Mouse (Mus musculus): ENCODE measurements around the gene Slc26a10.

DNA sequence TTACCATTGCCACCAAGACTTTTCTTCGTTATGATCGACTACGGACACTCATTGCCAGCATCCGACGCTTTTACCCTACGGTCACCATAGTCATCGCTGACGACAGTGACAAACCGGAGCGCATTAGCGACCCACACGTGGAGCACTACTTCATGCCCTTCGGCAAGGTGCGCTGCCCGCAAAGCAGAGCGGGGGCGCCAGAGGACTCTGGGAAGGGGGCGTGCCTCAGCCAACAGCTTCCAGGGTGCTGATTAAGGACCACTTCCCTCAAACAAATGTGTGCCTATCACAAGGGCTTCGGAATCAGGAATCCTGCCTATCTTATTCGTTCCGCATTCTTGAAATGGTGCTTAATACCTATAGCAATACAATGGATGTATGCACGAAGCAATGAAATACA is 10.4 kb downstream of the Slc26a10 start:
- TF ChIP-seq CTCF (conservative IDR thresholded peaks at IDR 0.05; ENCODE audit: low read length) (peak; percentile 24), POU5F1 (IDR thresholded peaks at IDR 0.05; ENCODE audit: borderline replicate concordance, low read length) (no peak)
